Mouse (Mus musculus) forebrain, embryonic 15.5 days (tissue): Measurements from ENCODE around the gene Rasl11a. TPM values are rescaled to one million over a fixed set of nuclear protein-coding genes. Genes with fewer than 3 reads are reported as not detected.
A peak's percentile ranks its signal among the peaks of the same experiment; 100 is the strongest.

Experiments used
- ATAC-seq: fragments of 200-750 bp; cut with Nextera tagmentation; replicated peaks from 2 replicates; pipeline ENCODE4 v1.8.0; 2017; ENCODE audit warnings: mild to moderate bottlenecking, moderate TSS enrichment, moderate library complexity
- H3K27ac ChIP-seq: fragments of 300-500 bp; sonication (generic); replicated peaks from 2 replicates; pipeline ENCODE4 v1.5.1; 2015; ENCODE audit warnings: mild to moderate bottlenecking, inconsistent platforms
- H3K27me3 ChIP-seq: fragments of 300-500 bp; sonication (generic); 2 replicates; pipeline ENCODE4 v1.6.1; 2015; ENCODE audit warnings: inconsistent platforms
- H3K36me3 ChIP-seq: fragments of 300-500 bp; sonication (generic); 2 replicates; pipeline ENCODE4 v1.6.1; 2015; ENCODE audit warnings: mild to moderate bottlenecking, inconsistent platforms
- H3K4me1 ChIP-seq: fragments of 300-500 bp; sonication (generic); 2 replicates; pipeline ENCODE4 v1.6.1; 2015; ENCODE audit warnings: inconsistent platforms
- H3K4me2 ChIP-seq: fragments of 300-500 bp; sonication (generic); replicated peaks from 2 replicates; pipeline ENCODE4 v1.6.1; 2015; ENCODE audit warnings: mild to moderate bottlenecking, inconsistent platforms
- H3K4me3 ChIP-seq: fragments of 300-500 bp; sonication (generic); 2 replicates; pipeline ENCODE4 v1.5.1; 2015; ENCODE audit warnings: mild to moderate bottlenecking, inconsistent platforms
- H3K9ac ChIP-seq: fragments of 300-500 bp; sonication (generic); replicated peaks from 2 replicates; pipeline ENCODE4 v1.6.1; 2015; ENCODE audit warnings: mild to moderate bottlenecking, inconsistent platforms
- H3K9me3 ChIP-seq: fragments of 300-500 bp; sonication (generic); 2 replicates; pipeline ENCODE4 v1.6.1; 2016; ENCODE audit warnings: inconsistent platforms
- WGBS: fragments of 180-500 bp; shearing (Covaris S2); methylation state at CpG from one replicate; pipeline ENCODE4 v1.1.7; 2015; ENCODE audit warnings: mixed read lengths; 5-methylcytosine and 5-hydroxymethylcytosine counted together
- polyA plus RNA-seq: library from polyadenylated mRNA; unstranded; fragments of >200 nt; fragmentation: Nextera tagmentation; extraction: Ambion mirVana; gene quantifications from 2 replicates; pipeline ENCODE4 v1.2.1, GENCODE M21; 2015

The Rasl11a gene
- polyA plus RNA-seq, 1 experiment from 2014 or later, result 13.4 TPM

DNA sequence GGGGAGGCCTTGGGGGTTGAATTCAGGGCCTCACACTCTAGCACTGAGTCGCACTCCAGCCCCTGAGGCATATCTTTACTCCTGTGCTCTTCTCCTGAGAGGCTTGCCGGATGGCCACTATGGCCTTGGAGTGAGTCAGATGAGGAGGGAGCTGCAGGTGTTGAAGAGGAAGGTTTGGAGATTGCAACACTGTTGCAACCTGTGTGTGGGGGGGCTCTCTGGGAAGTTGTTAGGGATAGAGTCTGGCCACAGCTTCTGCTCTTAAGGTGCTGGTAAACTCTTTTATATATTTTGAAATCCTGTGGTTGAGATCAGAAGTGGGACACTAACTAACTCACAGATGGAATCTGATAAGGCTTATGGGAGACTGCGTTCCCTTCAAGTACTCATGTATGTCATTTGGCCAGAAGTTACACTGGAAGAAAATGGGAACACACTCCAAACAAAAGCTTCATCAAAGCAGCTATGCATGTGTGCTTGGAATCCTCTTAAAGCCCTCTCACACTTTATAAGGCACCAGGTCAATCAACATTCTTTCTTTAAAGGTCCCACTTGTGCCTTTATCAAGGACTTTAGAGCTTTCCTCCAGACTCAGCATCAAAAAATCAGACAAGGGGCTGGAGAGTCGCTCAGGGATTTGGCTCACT lies 4.2 kb downstream of the Rasl11a start:
- Histone ChIP-seq H3K4me2 (no peak overlapping the region), H3K27ac (no peak overlapping the region), H3K9me3 (no peaks in the 10 kb centered on the region), H3K4me3 (no peak overlapping the region), H3K27me3 (no peaks in the 10 kb centered on the region), H3K9ac (no peak overlapping the region), H3K36me3 (no peaks in the 10 kb centered on the region), H3K4me1 (peaks cover 17% of the 10 kb centered on the region; the same call in 1 of the 2 replicates)
- ATAC-seq, result no peak
- WGBS, result 90% methylated on average over 4 of the region's 4 CpGs

DNA sequence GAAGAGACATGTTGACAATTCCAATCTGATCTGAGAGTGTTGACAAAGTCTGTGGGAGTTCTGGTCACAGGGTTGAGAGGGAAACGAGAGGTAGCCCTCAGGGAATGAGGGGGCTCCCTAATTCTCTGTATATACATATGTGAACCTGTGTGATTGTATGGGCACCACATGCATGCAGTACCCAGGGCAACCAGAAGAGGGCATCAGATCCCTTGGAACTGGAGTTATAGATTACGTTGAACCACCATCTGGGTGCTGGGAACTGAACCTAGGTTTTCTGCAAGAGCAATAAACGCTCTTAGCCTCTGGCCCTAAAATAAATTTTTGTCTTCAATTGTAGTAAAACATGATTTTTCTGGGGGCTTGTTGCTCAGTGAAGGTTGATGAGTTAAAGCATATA lies 11.2 kb downstream of the Rasl11a start:
- no peaks in the 10 kb centered on the region for H3K36me3 ChIP-seq
- H3K27me3 ChIP-seq, result no peaks in the 10 kb centered on the region
- no peak overlapping the region for H3K4me2 ChIP-seq
- H3K9ac ChIP-seq, result no peak overlapping the region
- 95% methylated on average over 3 of the region's 3 CpGs for WGBS
- H3K4me3 ChIP-seq, result no peak overlapping the region
- no peaks in the 10 kb centered on the region for H3K9me3 ChIP-seq
- H3K4me1 ChIP-seq, result no peaks in the 10 kb centered on the region
- ATAC-seq, result no peak
- H3K27ac ChIP-seq, result no peak overlapping the region

DNA sequence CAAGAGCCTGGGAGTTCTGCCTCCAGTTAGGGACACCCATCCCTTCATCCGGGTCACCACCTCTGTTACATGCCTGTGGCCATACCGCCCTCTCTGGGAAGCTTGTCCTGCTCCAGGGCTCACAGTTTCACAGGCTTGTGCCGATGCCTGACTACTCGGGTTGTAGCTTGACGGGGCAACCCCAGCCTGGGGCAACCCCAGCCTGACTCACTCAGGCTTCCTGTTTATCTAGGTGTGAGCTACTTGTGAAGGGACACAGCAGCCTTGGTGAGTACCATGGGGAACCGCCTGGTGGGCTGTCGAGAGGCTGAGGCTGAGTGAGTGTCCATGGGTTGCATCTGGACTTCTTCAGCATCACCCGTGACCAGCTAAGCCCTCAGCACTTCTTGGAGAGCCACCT lies 12.7 kb downstream of the Rasl11a start:
- WGBS, result 85% methylated on average over 8 of the region's 8 CpGs
- Histone ChIP-seq H3K4me2 (no peak overlapping the region), H3K9me3 (no peaks in the 10 kb centered on the region), H3K27me3 (no peaks in the 10 kb centered on the region), H3K27ac (no peak overlapping the region), H3K36me3 (no peaks in the 10 kb centered on the region), H3K4me3 (no peak overlapping the region), H3K4me1 (no peaks in the 10 kb centered on the region), H3K9ac (no peak overlapping the region)
- ATAC-seq, result no peak

DNA sequence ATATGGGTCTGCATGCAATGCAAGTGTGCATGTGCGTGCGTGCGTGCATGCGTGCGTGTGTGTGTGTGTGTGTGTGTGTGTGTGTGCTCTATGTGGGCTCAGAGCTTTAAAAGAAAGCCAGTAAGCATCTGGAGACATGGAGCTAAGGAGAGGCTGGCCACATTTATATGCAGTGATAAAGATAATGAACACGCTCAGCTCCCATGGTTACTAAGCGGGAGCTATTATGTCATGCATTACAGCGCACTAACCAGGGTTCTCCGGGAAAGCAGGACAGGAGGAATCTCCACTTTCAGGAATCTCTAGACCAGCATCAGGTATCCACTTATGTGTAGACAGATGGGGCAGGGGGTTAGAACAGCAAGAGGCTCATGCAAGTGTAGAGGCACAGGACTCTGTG lies 13.9 kb downstream of the Rasl11a start:
- H3K36me3 ChIP-seq, result no peaks in the 10 kb centered on the region
- 85% methylated on average over 9 of the region's 9 CpGs for WGBS

DNA sequence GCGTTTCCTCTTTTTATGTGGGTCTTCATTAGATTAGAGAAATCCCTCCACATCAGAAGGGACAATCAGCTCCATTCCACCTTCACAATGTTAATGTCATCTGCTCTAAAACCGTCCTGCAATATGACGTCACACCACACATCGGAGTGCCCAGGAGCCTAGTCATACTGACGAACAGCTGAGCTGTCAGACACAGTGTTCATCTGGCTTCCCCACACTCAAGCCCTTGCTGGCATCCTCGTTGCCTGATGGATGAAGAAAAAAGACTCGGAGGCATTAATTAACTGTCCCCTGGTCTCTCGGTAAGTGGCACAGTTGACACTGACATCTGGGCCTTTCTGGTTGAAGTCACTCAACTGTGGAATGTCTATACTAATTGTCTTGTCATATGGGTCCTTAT lies 14.4 kb downstream of the Rasl11a start:
- H3K4me2 ChIP-seq, result no peak overlapping the region
- H3K27ac ChIP-seq, result no peak overlapping the region
- H3K27me3 ChIP-seq, result no peaks in the 10 kb centered on the region
- no peak for ATAC-seq
- no peaks in the 10 kb centered on the region for H3K36me3 ChIP-seq
- WGBS, result 52% methylated on average over 8 of the region's 8 CpGs
- no peaks in the 10 kb centered on the region for H3K4me1 ChIP-seq
- H3K9me3 ChIP-seq, result no peaks in the 10 kb centered on the region
- no peak overlapping the region for H3K9ac ChIP-seq
- H3K4me3 ChIP-seq, result no peak overlapping the region

More for the DNA sequence above, 13.9 kb downstream of the Rasl11a start:
- ATAC-seq, result peak; percentile 48
- no peak overlapping the region for H3K27ac ChIP-seq
- H3K4me1 ChIP-seq, result no peaks in the 10 kb centered on the region
- no peak overlapping the region for H3K9ac ChIP-seq
- H3K4me3 ChIP-seq, result no peak overlapping the region
- no peaks in the 10 kb centered on the region for H3K27me3 ChIP-seq
- H3K4me2 ChIP-seq, result no peak overlapping the region
- H3K9me3 ChIP-seq, result no peaks in the 10 kb centered on the region

DNA sequence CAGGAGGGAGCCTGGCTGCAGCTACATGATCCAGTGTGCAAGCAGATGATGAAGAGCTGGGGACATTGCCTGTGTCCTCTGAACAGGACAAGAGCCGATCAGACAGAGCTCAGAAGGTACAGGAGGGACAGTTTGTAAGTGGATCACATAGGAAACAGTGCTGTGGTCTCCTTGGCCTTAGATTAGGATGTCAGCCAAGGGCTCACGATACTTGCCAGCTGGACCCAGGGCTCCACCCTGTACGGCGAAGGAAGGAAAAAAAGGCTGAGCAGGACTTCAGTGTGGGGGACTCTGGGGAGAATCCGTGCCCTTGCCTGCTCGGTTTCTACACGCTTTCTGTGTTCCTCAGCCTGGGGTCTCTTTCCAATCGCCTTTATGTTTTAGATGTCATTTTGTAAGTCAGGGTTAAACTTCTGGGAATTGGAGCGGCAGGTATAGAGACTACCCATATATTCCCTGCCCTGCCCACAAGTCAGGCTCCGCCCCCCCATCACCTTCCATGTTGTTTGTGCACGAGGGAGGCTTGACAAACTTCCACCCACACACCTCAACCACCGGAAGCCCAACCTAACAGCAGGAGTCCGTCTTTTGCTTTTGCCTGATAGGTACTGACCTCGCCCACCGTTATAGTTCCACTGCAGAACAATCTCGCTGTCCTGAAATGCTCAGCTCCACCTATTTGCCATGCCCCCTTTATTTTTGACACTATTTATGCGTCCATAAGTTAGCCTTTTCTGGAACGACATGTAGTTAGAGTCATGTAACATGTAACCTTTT lies 15.5 kb downstream of the Rasl11a start:
- H3K4me3 ChIP-seq, result no peak overlapping the region
- no peaks in the 10 kb centered on the region for H3K4me1 ChIP-seq
- no peaks in the 10 kb centered on the region for H3K27me3 ChIP-seq
- no peak for ATAC-seq
- H3K9me3 ChIP-seq, result no peaks in the 10 kb centered on the region
- WGBS, result 81% methylated on average over 18 of the region's 18 CpGs
- no peaks in the 10 kb centered on the region for H3K36me3 ChIP-seq
- no peak overlapping the region for H3K4me2 ChIP-seq
- H3K9ac ChIP-seq, result no peak overlapping the region
- no peak overlapping the region for H3K27ac ChIP-seq

DNA sequence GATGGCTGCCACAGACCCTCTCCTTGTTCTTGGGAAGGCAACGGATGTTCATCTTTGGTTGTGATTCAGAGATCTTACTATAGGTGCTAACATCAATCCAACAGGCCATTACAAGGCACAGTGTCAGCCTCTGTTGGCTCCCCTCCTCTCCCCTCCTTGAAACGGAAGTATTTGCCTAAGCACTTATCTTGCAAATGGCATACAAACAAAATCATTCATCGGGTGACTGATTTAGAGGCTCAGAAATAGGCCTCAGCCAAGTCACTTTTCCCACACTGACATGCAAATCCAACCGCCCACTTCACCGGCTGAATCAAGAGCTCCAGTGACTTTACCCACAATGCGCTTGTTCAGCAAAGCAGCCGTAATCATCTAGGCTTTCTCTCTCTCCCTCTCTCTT lies 16.7 kb downstream of the Rasl11a start:
- ATAC-seq, result no peak
- WGBS, result 44% methylated on average over 7 of the region's 7 CpGs

DNA sequence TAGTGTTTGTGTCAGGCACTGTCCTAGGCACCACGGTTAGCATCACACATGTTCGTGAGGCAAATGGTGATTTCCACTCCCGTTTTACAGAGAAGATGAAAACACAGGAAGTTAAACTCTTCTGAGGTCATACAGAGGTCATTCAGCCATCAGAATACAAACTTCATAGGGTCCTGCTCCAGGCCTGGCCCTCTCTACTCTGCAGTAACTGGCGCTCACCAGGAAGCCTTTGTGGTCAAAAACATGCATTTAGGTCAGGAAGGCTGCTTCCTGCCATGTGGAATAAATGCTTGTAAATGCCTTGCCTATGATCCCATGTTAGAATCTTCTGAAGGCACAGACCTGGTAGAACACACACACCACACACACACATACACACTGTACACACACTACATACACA lies 20.6 kb downstream of the Rasl11a start:
- Histone ChIP-seq H3K9me3 (no peaks in the 10 kb centered on the region), H3K27ac (no peak overlapping the region), H3K4me2 (no peak overlapping the region), H3K27me3 (no peaks in the 10 kb centered on the region), H3K4me1 (peaks cover 10% of the 10 kb centered on the region), H3K4me3 (no peak overlapping the region), H3K9ac (no peak overlapping the region), H3K36me3 (no peaks in the 10 kb centered on the region)
- WGBS, result 84% methylated on average over 4 of the region's 4 CpGs
- no peak for ATAC-seq

More for the DNA sequence above, 16.7 kb downstream of the Rasl11a start:
- Histone ChIP-seq H3K27ac (no peak overlapping the region), H3K4me1 (no peaks in the 10 kb centered on the region), H3K9ac (no peak overlapping the region), H3K9me3 (no peaks in the 10 kb centered on the region), H3K27me3 (no peaks in the 10 kb centered on the region), H3K36me3 (no peaks in the 10 kb centered on the region), H3K4me3 (no peak overlapping the region), H3K4me2 (no peak overlapping the region)

DNA sequence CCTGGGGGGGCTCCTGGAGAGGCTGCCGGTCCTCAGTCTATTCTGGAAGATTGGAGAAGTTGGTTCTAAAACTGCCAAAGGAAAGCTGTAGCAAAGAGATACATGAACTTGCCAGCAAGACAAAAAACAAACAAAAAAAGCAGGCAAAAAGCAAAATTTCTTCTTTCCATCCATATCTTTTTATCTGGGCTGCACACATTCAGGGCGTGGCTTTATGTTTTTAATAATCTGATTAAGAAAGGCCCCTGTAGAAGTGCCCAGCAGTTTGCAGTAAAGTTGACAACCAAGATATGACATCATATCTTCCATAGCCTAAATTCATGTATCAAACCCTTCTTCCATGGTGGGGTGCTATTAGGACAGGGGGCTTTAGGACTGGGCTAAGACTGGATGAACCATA lies 21.4 kb downstream of the Rasl11a start:
- Histone ChIP-seq H3K36me3 (no peaks in the 10 kb centered on the region), H3K4me1 (peaks cover 10% of the 10 kb centered on the region), H3K9ac (no peak overlapping the region), H3K4me2 (no peak overlapping the region), H3K9me3 (no peaks in the 10 kb centered on the region), H3K27me3 (no peaks in the 10 kb centered on the region), H3K27ac (no peak overlapping the region), H3K4me3 (no peak overlapping the region)
- 94% methylated on average over 2 of the region's 2 CpGs for WGBS
- no peak for ATAC-seq

DNA sequence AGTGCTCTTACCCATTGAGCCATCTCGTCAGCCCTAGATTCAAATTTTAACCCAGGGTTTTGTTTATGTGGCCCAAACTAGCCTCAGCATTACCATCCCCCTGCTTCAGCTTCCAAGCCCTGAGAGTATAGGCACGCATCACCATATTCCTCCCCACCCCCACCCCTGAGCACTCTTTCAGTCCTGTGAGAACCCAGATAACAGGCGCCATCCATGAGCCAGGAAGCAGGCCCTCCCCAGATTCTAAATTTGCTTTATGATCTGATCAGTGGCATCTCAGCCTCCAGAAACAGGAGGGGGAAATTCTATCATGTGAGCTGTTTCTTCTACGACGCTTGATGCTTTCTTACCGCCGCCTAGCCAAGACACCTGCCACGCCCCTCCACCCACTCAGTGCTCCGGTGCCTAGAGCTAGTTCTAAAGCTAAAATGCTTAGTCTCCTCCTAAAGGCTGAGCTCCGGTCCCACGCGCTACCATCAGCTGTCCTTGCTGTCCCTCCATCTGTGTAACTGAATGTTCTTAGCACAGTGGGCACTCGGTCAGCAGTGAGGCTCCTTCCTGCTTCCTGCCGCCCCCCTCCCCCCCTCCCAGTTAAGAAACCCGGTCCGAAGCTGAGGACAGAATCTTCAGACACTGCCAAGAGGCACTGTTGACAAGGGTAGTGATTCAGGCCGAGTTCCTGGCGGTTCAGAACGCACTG lies 22.5 kb downstream of the Rasl11a start:
- Histone ChIP-seq H3K27ac (0 out of 2 replicates have a peak overlapping the region, but pooled peaks have one; percentile 1), H3K4me2 (peak overlapping the region; percentile 34)

DNA sequence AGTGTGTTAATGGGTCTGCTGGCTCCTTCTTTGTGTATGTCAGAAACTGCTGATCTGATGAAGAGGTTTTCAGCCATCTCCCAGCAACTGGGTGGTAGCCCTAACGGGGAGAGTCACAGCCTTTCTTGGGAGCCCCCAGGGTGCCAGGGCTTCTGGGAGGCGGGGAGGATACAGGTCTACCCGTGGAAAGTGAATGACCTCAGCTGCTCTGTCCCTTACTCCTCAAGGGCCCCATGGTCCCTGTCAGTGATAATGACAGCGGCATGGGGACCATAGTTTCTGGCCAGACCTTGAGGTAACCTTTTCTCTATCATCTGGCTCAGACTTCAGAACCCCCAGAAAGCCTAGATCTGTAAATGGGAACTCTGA lies 23.1 kb downstream of the Rasl11a start:
- no peak overlapping the region for H3K9ac ChIP-seq
- no peaks in the 10 kb centered on the region for H3K36me3 ChIP-seq
- H3K4me2 ChIP-seq, result peak overlapping the region; percentile 34
- H3K4me3 ChIP-seq, result no peak overlapping the region
- peaks cover 10% of the 10 kb centered on the region for H3K4me1 ChIP-seq
- 14% methylated on average over 4 of the region's 4 CpGs for WGBS
- no peak overlapping the region for H3K27ac ChIP-seq
- ATAC-seq, result no peak
- no peaks in the 10 kb centered on the region for H3K9me3 ChIP-seq
- H3K27me3 ChIP-seq, result no peaks in the 10 kb centered on the region

More for the DNA sequence above, 22.5 kb downstream of the Rasl11a start:
- Histone ChIP-seq H3K4me1 (peaks cover 10% of the 10 kb centered on the region), H3K27me3 (no peaks in the 10 kb centered on the region), H3K36me3 (no peaks in the 10 kb centered on the region), H3K9me3 (no peaks in the 10 kb centered on the region), H3K9ac (0 out of 2 replicates have a peak overlapping the region, but pooled peaks have one; percentile 24), H3K4me3 (no peak overlapping the region)
- peak; percentile 73 for ATAC-seq
- 8% methylated on average over 19 of the region's 19 CpGs for WGBS

DNA sequence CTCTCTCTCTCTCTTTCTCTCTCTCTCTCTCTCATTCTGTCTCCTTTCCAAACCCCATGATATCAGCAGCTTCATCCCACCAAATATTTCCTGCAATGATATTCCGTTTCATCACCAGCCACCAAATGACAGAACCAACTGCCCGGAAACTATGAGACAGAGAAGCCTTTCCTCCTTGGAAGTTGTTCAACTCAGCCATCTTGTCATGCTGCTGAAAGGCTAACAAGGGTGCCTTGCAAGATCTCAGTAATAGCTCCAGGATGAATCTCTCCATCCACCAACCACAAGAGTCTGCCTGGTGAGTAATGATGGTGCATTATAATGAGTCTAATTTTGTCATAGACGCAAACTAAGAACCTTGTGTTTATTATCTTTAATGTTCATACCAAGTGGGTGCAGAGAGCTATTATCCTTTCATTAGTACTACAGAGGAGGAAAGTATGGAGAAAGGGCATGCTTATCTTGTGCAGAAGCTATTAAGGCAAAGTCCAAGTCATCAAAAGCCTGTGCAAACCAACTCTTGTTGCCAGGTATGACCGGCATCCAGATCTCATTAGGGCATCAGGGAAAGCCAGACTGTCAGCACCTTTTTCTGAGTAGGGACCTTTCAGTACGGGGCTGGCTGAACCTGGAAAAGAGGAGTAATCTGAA lies 28.2 kb downstream of the Rasl11a start:
- ATAC-seq, result no peak
- 90% methylated on average over 5 of the region's 5 CpGs for WGBS

More for the DNA sequence above, 28.2 kb downstream of the Rasl11a start:
- no peaks in the 10 kb centered on the region for H3K9me3 ChIP-seq
- H3K4me3 ChIP-seq, result no peak overlapping the region
- no peak overlapping the region for H3K4me2 ChIP-seq
- H3K36me3 ChIP-seq, result no peaks in the 10 kb centered on the region
- H3K9ac ChIP-seq, result no peak overlapping the region
- no peaks in the 10 kb centered on the region for H3K4me1 ChIP-seq
- H3K27me3 ChIP-seq, result no peaks in the 10 kb centered on the region
- H3K27ac ChIP-seq, result no peak overlapping the region
